Mouse (Mus musculus) liver, embryonic 16.5 days (tissue): ENCODE results near the gene Nostrin. TPM values are rescaled to one million over a fixed set of nuclear protein-coding genes. Genes with fewer than 3 reads are reported as not detected.

Experiments
- ATAC-seq: fragments of 200-750 bp; cut with Nextera tagmentation; 2 replicates; pipeline ENCODE4 v1.8.0; 2017; ENCODE audit warnings: low read depth, mild to moderate bottlenecking, moderate number of reproducible peaks, moderate library complexity
- H3K27ac ChIP-seq: fragments of 300-500 bp; sonication (generic); 2 replicates; pipeline ENCODE4 v1.5.1; 2014; ENCODE audit warnings: mild to moderate bottlenecking, low read length
- H3K27me3 ChIP-seq: fragments of 300-500 bp; sonication (generic); 2 replicates; pipeline ENCODE4 v1.6.1; 2014; ENCODE audit warnings: low read depth, low read length, mixed read lengths; ENCODE audit not compliant: control insufficient read depth, insufficient read depth
- H3K36me3 ChIP-seq: fragments of 300-500 bp; sonication (generic); 2 replicates; pipeline ENCODE4 v1.6.1; 2014; ENCODE audit warnings: mild to moderate bottlenecking; ENCODE audit not compliant: control insufficient read depth, insufficient read depth
- H3K4me1 ChIP-seq: fragments of 300-500 bp; sonication (generic); 2 replicates; pipeline ENCODE4 v1.6.1; 2014; ENCODE audit warnings: low read depth, low read length, mixed read lengths; ENCODE audit not compliant: control insufficient read depth
- H3K4me2 ChIP-seq: fragments of 300-500 bp; sonication (generic); 2 replicates; pipeline ENCODE4 v1.6.1; 2014; ENCODE audit warnings: low read depth, low read length, mixed read lengths
- H3K4me3 ChIP-seq: fragments of 300-500 bp; sonication (generic); 2 replicates; pipeline ENCODE4 v1.5.1; 2014; ENCODE audit warnings: low read depth, mild to moderate bottlenecking, low read length
- H3K9ac ChIP-seq: fragments of 300-500 bp; sonication (generic); 2 replicates; pipeline ENCODE4 v1.6.1; 2014; ENCODE audit warnings: low read depth, low read length
- H3K9me3 ChIP-seq: fragments of 300-500 bp; sonication (generic); replicated peaks from 2 replicates; pipeline ENCODE4 v1.6.1; 2016; ENCODE audit warnings: low read length; ENCODE audit not compliant: control insufficient read depth
- WGBS: fragments of 180-500 bp; shearing (Covaris S2); extraction: QIAGEN DNeasy Blood & Tissue Kit; methylation state at CpG from one replicate; pipeline ENCODE4 v1.1.7; 2014; ENCODE audit not compliant: insufficient replicate concordance; 5-methylcytosine and 5-hydroxymethylcytosine counted together
- polyA plus RNA-seq: library from polyadenylated mRNA; unstranded; fragments of >200 nt; fragmentation: Nextera tagmentation; extraction: Ambion mirVana; gene quantifications from 2 replicates; pipeline ENCODE4 v1.2.1, GENCODE M21; 2015

The Nostrin gene
- polyA plus RNA-seq, 1 experiment from 2014 or later: 7.2 TPM

DNA sequence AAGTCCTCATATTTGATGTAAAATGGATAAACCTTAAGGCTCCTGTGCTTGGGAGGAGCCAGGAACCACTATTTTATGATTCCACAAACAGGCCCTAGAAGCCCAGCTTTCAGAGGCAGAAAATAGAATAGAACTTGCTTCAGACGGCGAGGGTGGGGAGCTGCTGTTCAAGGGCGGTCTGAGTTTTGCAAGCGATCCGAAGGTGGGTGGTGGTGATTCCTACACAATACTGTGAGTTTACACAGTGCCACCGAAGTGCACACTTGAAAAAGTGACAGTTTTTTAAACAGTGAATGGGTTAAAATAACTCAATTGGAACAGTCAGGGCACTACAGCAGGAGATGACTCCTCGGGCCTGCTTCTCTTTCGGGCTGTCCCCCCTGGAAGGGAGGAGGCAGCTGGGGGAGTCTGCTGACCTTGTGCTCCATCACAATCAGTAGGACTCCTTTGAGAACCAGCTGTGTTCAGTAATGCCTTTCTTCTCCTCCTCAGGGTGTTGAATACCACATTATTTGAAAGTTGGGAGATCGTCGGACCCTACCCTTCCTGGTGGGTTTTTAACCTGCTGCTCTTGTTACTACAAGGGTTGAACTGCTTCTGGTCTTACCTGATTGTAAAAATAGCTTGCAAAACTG, 31.0 kb upstream of the Nostrin start:
- no peak overlapping the region for H3K4me2 ChIP-seq
- H3K36me3 ChIP-seq: no peaks in the 10 kb centered on the region
- no peak overlapping the region for H3K9ac ChIP-seq
- WGBS: 56% methylated on average over 10 of the region's 10 CpGs
- H3K9me3 ChIP-seq: no peaks in the 10 kb centered on the region
- H3K27ac ChIP-seq: no peak overlapping the region
- no peaks in the 10 kb centered on the region for H3K4me1 ChIP-seq
- no peak for ATAC-seq
- H3K4me3 ChIP-seq: no peak overlapping the region
- no peaks in the 10 kb centered on the region for H3K27me3 ChIP-seq

DNA sequence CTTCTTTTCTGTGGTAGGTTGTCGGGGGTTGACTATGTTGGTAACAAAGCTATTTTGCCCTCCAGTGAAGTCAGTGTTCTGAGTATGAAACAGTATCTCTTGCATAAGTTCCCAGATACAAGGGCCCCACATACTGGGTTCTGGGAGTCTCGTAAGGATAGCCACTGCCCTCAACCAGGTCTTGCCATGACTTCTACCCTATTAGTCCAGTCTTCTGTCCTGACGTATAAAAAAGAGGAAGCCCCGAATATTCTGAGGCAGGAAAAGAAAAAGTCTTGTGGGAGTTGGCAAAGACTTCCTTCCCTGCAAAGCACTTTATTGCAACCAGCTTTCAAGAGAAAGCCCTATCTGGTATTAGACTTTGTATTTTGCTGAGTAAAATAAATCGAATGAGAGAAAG, 26.4 kb upstream of the Nostrin start:
- Histone ChIP-seq H3K9ac (no peak overlapping the region), H3K4me1 (no peaks in the 10 kb centered on the region), H3K27ac (no peak overlapping the region), H3K4me2 (no peak overlapping the region), H3K36me3 (no peaks in the 10 kb centered on the region), H3K27me3 (no peaks in the 10 kb centered on the region), H3K9me3 (no peaks in the 10 kb centered on the region), H3K4me3 (no peak overlapping the region)
- ATAC-seq: no peak
- WGBS: 27% methylated on average over 5 of the region's 5 CpGs

DNA sequence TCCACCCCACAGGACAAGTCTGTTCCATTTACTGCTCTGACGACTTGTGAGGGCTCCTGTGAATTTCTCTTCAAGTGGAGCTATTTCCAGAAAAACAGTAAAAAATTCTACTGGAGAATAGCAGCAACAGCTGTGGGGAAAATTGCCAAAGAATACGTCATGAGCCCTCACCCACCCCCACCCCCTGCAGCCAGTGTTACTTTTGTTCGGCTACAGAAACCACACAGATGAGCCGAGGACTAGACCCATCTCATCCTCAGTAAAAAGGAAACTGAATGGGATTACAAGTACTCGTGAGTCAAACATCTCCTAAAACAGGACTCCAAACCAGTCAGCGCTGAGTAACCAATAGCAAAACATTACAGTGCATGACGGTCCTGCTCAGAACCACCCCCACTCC, 25.9 kb upstream of the Nostrin start:
- H3K9ac ChIP-seq: no peak overlapping the region
- H3K27me3 ChIP-seq: no peaks in the 10 kb centered on the region
- no peaks in the 10 kb centered on the region for H3K4me1 ChIP-seq
- ATAC-seq: no peak
- no peak overlapping the region for H3K27ac ChIP-seq
- H3K36me3 ChIP-seq: no peaks in the 10 kb centered on the region
- WGBS: 37% methylated on average over 7 of the region's 7 CpGs
- H3K9me3 ChIP-seq: no peaks in the 10 kb centered on the region
- no peak overlapping the region for H3K4me2 ChIP-seq
- no peak overlapping the region for H3K4me3 ChIP-seq

DNA sequence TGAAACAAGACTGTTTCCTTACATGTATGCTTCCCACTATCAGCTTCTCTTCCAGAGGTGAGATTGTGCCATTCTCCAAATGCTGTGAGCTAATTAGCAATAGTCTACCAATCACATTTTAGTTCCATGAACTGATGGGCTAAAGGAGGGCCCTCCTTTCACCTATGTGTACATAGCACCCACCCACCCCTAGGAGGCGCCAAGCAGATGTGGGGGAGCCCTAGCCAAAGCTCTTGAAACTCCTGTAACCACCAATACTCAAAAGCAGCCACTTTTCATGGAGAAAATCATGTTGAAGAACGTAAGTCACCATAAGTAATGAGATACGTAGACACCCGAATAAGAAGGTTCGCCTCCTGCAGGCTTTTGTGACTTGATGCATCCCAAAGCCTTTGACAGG, 23.0 kb upstream of the Nostrin start:
- Histone ChIP-seq H3K4me1 (no peaks in the 10 kb centered on the region), H3K27ac (no peak overlapping the region), H3K27me3 (no peaks in the 10 kb centered on the region), H3K4me3 (no peak overlapping the region), H3K9ac (no peak overlapping the region), H3K4me2 (no peak overlapping the region), H3K9me3 (peaks cover 2% of the 10 kb centered on the region; the same call in 1 of the 2 replicates), H3K36me3 (no peaks in the 10 kb centered on the region; the same call in 1 of the 2 replicates)
- WGBS: 70% methylated on average over 5 of the region's 5 CpGs
- no peak for ATAC-seq

DNA sequence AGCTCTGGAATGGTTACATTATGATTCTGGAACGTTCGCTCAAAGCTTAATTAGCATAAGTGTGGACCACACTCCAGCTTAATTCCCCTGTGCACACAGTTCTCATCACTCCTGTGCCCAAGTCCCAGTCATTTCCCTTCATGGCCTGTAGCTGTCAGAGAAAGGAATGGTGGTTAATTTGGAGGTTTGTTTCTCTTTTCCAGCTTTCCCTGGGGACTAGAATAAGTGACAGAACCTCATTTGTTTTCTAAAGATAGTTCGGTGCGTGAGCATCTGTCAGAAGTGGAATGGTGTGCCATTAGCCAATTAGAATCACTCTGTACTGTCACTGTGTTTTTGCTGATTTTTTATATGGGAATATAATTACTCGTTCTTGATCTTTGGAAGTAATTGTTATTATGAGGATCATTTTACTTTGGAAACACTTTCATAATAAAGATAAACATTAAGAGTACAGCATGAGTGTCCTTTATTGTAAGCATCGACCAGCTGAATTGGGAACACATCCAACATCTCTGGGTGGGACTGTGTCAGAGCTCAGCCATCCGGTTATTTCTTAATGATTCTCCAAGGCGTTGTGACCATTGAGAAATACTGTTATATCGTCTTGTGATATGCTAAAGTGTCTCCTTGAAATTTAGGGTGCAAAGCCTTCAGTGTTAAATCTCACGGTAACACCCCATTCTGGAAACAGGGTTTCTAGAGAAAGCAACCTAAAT, 21.6 kb upstream of the Nostrin start:
- Histone ChIP-seq H3K4me2 (no peak overlapping the region), H3K27me3 (no peaks in the 10 kb centered on the region), H3K4me3 (no peak overlapping the region), H3K9me3 (peaks cover 2% of the 10 kb centered on the region; the same call in 1 of the 2 replicates), H3K4me1 (no peaks in the 10 kb centered on the region), H3K9ac (no peak overlapping the region), H3K36me3 (no peaks in the 10 kb centered on the region; the same call in 1 of the 2 replicates), H3K27ac (no peak overlapping the region)
- ATAC-seq: no peak
- WGBS: 71% methylated on average over 10 of the region's 10 CpGs

DNA sequence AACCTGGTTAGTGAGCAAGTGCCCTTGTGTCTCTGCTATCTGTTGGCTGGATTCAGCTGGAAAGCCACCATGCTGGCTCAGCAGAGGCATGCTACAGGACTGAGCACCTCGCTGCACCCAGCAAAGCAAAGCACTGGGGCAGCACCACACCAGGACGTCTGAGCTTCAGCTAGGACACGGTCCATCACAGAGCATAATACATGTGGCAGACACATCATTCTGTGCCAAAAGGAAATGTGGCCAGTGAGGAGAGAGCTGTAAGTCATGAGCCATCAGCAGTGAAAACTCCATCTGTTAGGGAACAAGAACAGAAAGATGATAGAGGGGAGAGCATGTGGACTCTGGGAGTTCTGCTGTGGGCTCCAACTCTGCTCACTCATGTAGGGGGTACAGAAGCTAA, 19.7 kb upstream of the Nostrin start:
- H3K9me3 ChIP-seq: peaks cover 2% of the 10 kb centered on the region; the same call in 1 of the 2 replicates
- H3K4me1 ChIP-seq: no peaks in the 10 kb centered on the region
- H3K36me3 ChIP-seq: no peaks in the 10 kb centered on the region; the same call in 1 of the 2 replicates
- no peak overlapping the region for H3K9ac ChIP-seq
- no peaks in the 10 kb centered on the region for H3K27me3 ChIP-seq
- 72% methylated on average over 3 of the region's 3 CpGs for WGBS
- no peak overlapping the region for H3K4me2 ChIP-seq
- ATAC-seq: no peak
- H3K4me3 ChIP-seq: no peak overlapping the region
- H3K27ac ChIP-seq: no peak overlapping the region

DNA sequence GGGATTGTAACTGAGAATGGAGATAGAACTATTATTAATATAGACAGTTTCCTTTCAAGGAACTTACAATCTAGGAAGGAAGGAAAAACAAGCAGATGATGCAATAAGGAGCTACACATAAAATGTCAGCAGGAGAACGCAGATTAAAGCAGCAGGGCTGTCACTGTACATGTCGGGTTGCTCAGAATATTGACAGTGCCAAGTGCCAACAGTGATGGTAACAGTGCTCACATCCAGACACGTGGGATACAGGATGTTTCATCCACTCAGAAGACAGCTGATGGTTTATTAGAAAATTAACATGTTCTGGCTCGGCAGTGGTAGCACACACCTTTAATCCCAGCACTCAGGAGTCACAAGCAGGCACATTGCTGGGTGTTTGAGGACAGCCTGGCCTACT, 18.8 kb upstream of the Nostrin start:
- H3K4me2 ChIP-seq: no peak overlapping the region
- peaks cover 2% of the 10 kb centered on the region; the same call in 1 of the 2 replicates for H3K9me3 ChIP-seq
- no peak overlapping the region for H3K4me3 ChIP-seq
- H3K27ac ChIP-seq: no peak overlapping the region
- H3K36me3 ChIP-seq: no peaks in the 10 kb centered on the region; the same call in 1 of the 2 replicates
- H3K27me3 ChIP-seq: no peaks in the 10 kb centered on the region
- 61% methylated on average over 4 of the region's 4 CpGs for whole genome bisulfite sequencing
- no peak overlapping the region for H3K9ac ChIP-seq
- H3K4me1 ChIP-seq: no peaks in the 10 kb centered on the region
- no peak for ATAC-seq

DNA sequence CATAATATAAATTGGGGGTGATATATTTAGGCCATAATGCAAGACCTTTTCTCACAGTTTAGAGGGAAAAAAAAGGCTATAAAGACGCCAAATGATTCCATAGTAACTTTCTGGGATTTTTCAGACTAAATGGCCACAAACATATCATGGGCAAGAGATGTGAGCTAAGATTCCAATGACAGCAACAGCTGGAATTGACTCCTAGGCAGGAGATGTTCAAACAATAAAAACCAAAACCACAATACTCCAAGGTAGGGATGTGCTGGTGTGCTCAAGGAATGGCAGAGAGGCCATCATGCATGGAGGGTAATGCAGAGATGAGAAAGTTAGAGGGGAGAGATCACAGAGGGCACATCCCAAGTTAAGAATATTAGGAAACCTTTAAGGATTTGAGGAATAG, 16.6 kb upstream of the Nostrin start:
- Histone ChIP-seq H3K36me3 (no peaks in the 10 kb centered on the region; the same call in 1 of the 2 replicates), H3K4me3 (no peak overlapping the region), H3K27me3 (no peaks in the 10 kb centered on the region), H3K9me3 (peaks cover 2% of the 10 kb centered on the region; the same call in 1 of the 2 replicates), H3K9ac (no peak overlapping the region), H3K4me2 (no peak overlapping the region), H3K27ac (no peak overlapping the region), H3K4me1 (no peaks in the 10 kb centered on the region)
- ATAC-seq: no peak
- 49% methylated on average over 1 of the region's 1 CpGs for WGBS

DNA sequence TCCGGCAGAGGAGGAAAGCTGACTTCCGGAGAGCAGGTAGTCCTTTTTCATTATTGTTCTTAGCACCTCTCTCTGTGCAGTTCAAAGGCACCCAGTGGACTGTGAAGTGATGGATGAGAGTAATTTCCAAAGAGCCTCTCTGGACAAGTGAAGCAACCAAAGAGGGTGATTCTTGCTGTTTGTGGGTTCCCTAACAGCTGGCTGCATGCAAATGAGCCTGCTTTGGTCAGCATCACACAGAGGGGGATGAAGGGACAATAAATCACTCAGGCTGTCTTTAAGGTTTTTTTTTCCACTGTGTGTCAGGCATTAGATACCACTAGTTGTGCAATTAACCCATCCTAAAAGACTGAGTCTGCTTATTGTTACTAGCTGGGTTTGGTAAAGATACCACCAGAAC, 15.9 kb upstream of the Nostrin start:
- Histone ChIP-seq H3K4me2 (no peak overlapping the region), H3K36me3 (no peaks in the 10 kb centered on the region; the same call in 1 of the 2 replicates), H3K9ac (no peak overlapping the region), H3K4me3 (no peak overlapping the region), H3K27me3 (no peaks in the 10 kb centered on the region), H3K4me1 (no peaks in the 10 kb centered on the region), H3K9me3 (peaks cover 2% of the 10 kb centered on the region; the same call in 1 of the 2 replicates), H3K27ac (no peak overlapping the region)
- WGBS: 63% methylated on average over 2 of the region's 2 CpGs
- no peak for ATAC-seq
